Mouse (Mus musculus): ENCODE measurements around the gene Dennd5a. TPM values are rescaled to one million over a fixed set of nuclear protein-coding genes. Genes with fewer than 3 reads are reported as not detected.

Gene Dennd5a
- polyA plus RNA-seq, 1 experiment = 41.3 TPM

- Histone ChIP-seq H3K27ac (ENCODE audit: control insufficient read depth, insufficient read depth, low read depth, low read length) (no peak overlapping the region), H3K4me1 (ENCODE audit: control insufficient read depth, insufficient read depth, low read length) (no peaks in the 10 kb centered on the region), H3K27me3 (ENCODE audit: control insufficient read depth, insufficient read depth, low read length) (no peaks in the 10 kb centered on the region), H3K36me3 (ENCODE audit: control insufficient read depth, insufficient read depth, low read length) (no peaks in the 10 kb centered on the region; the same call in none of the 2 replicates), H3K4me3 (ENCODE audit: control insufficient read depth, low read depth, low read length) (no peak overlapping the region)
- TF ChIP-seq POLR2A (IDR thresholded peaks at IDR 0.05; ENCODE audit: control insufficient read depth, low read depth, low read length) = no peak
- no peak for TF ChIP-seq CTCF (IDR thresholded peaks at IDR 0.05; ENCODE audit: control insufficient read depth, insufficient read depth, insufficient replicate concordance, low read depth, low read length)
Observed at GRCm38 (mm10) chr7:109975966-109976715, 15.9 kb upstream of the Dennd5a start.

- H3K4me1 ChIP-seq (ENCODE audit: control insufficient read depth, insufficient read depth, low read length) = no peaks in the 10 kb centered on the region
- no peaks in the 10 kb centered on the region for H3K27me3 ChIP-seq (ENCODE audit: control insufficient read depth, insufficient read depth, low read length)
- TF ChIP-seq POLR2A (IDR thresholded peaks at IDR 0.05; ENCODE audit: control insufficient read depth, low read depth, low read length) = no peak
- no peak for TF ChIP-seq CTCF (IDR thresholded peaks at IDR 0.05; ENCODE audit: control insufficient read depth, insufficient read depth, insufficient replicate concordance, low read depth, low read length)
- no peaks in the 10 kb centered on the region for H3K36me3 ChIP-seq (ENCODE audit: control insufficient read depth, insufficient read depth, low read length)
- no peak overlapping the region for H3K4me3 ChIP-seq (ENCODE audit: control insufficient read depth, low read depth, low read length)
- no peak overlapping the region for H3K27ac ChIP-seq (ENCODE audit: control insufficient read depth, insufficient read depth, low read depth, low read length)
Observed at GRCm38 (mm10) chr7:109969542-109969941, 9.3 kb upstream of the Dennd5a start.

- no peak overlapping the region for H3K4me3 ChIP-seq (ENCODE audit: control insufficient read depth, low read depth, low read length)
- H3K36me3 ChIP-seq (ENCODE audit: control insufficient read depth, insufficient read depth, low read length) = no peaks in the 10 kb centered on the region
- H3K27ac ChIP-seq (ENCODE audit: control insufficient read depth, insufficient read depth, low read depth, low read length) = no peak overlapping the region
- TF ChIP-seq POLR2A (IDR thresholded peaks at IDR 0.05; ENCODE audit: control insufficient read depth, low read depth, low read length) = no peak
- TF ChIP-seq CTCF (IDR thresholded peaks at IDR 0.05; ENCODE audit: control insufficient read depth, insufficient read depth, insufficient replicate concordance, low read depth, low read length) = no peak
- no peaks in the 10 kb centered on the region for H3K4me1 ChIP-seq (ENCODE audit: control insufficient read depth, insufficient read depth, low read length)
- H3K27me3 ChIP-seq (ENCODE audit: control insufficient read depth, insufficient read depth, low read length) = no peaks in the 10 kb centered on the region
Observed at GRCm38 (mm10) chr7:109968924-109969450, 8.7 kb upstream of the Dennd5a start.

- Histone ChIP-seq H3K36me3 (ENCODE audit: control insufficient read depth, insufficient read depth, low read length) (no peaks in the 10 kb centered on the region), H3K4me1 (ENCODE audit: control insufficient read depth, insufficient read depth, low read length) (no peaks in the 10 kb centered on the region), H3K4me3 (ENCODE audit: control insufficient read depth, low read depth, low read length) (no peak overlapping the region), H3K27ac (ENCODE audit: control insufficient read depth, insufficient read depth, low read depth, low read length) (no peak overlapping the region), H3K27me3 (ENCODE audit: control insufficient read depth, insufficient read depth, low read length) (no peaks in the 10 kb centered on the region)
- TF ChIP-seq CTCF (IDR thresholded peaks at IDR 0.05; ENCODE audit: control insufficient read depth, insufficient read depth, insufficient replicate concordance, low read depth, low read length) (no peak), POLR2A (IDR thresholded peaks at IDR 0.05; ENCODE audit: control insufficient read depth, low read depth, low read length) (no peak)
Observed at GRCm38 (mm10) chr7:109967805-109968579, 7.7 kb upstream of the Dennd5a start.

GRCm38 (mm10) chr7:109965658-109966057, 5.4 kb upstream of the Dennd5a start:
- no peak overlapping the region for H3K27ac ChIP-seq (ENCODE audit: control insufficient read depth, insufficient read depth, low read depth, low read length)
- H3K4me3 ChIP-seq (ENCODE audit: control insufficient read depth, low read depth, low read length) = no peak overlapping the region
- no peaks in the 10 kb centered on the region for H3K27me3 ChIP-seq (ENCODE audit: control insufficient read depth, insufficient read depth, low read length)
- TF ChIP-seq CTCF (IDR thresholded peaks at IDR 0.05; ENCODE audit: control insufficient read depth, insufficient read depth, insufficient replicate concordance, low read depth, low read length) = peak; percentile 14; the same call in 1 of the 2 replicates
- TF ChIP-seq POLR2A (IDR thresholded peaks at IDR 0.05; ENCODE audit: control insufficient read depth, low read depth, low read length) = no peak
- H3K4me1 ChIP-seq (ENCODE audit: control insufficient read depth, insufficient read depth, low read length) = peaks cover 2% of the 10 kb centered on the region
- H3K36me3 ChIP-seq (ENCODE audit: control insufficient read depth, insufficient read depth, low read length) = no peaks in the 10 kb centered on the region

GRCm38 (mm10) chr7:109963707-109964106, 3.4 kb upstream of the Dennd5a start:
- H3K4me1 ChIP-seq (ENCODE audit: control insufficient read depth, insufficient read depth, low read length) = peaks cover 5% of the 10 kb centered on the region
- TF ChIP-seq CTCF (IDR thresholded peaks at IDR 0.05; ENCODE audit: control insufficient read depth, insufficient read depth, insufficient replicate concordance, low read depth, low read length) (no peak), POLR2A (IDR thresholded peaks at IDR 0.05; ENCODE audit: control insufficient read depth, low read depth, low read length) (no peak)

GRCm38 (mm10) chr7:109962596-109962995, 2.3 kb upstream of the Dennd5a start:
- Histone ChIP-seq H3K4me3 (ENCODE audit: control insufficient read depth, low read depth, low read length) (no peak overlapping the region), H3K36me3 (ENCODE audit: control insufficient read depth, insufficient read depth, low read length) (no peaks in the 10 kb centered on the region), H3K27ac (ENCODE audit: control insufficient read depth, insufficient read depth, low read depth, low read length) (no peak overlapping the region), H3K27me3 (ENCODE audit: control insufficient read depth, insufficient read depth, low read length) (no peaks in the 10 kb centered on the region), H3K4me1 (ENCODE audit: control insufficient read depth, insufficient read depth, low read length) (peaks cover 8% of the 10 kb centered on the region)
- TF ChIP-seq POLR2A (IDR thresholded peaks at IDR 0.05; ENCODE audit: control insufficient read depth, low read depth, low read length) (no peak), CTCF (IDR thresholded peaks at IDR 0.05; ENCODE audit: control insufficient read depth, insufficient read depth, insufficient replicate concordance, low read depth, low read length) (no peak)

More at GRCm38 (mm10) chr7:109963707-109964106, 3.4 kb upstream of the Dennd5a start:
- no peaks in the 10 kb centered on the region for H3K36me3 ChIP-seq (ENCODE audit: control insufficient read depth, insufficient read depth, low read length)
- H3K27me3 ChIP-seq (ENCODE audit: control insufficient read depth, insufficient read depth, low read length) = no peaks in the 10 kb centered on the region
- no peak overlapping the region for H3K27ac ChIP-seq (ENCODE audit: control insufficient read depth, insufficient read depth, low read depth, low read length)
- no peak overlapping the region for H3K4me3 ChIP-seq (ENCODE audit: control insufficient read depth, low read depth, low read length)
